Mouse (Mus musculus) myocyte (in vitro differentiated cells): ENCODE measurements at regions not wholly inside any gene's neighbourhood (a gene's known extent, or its start where the extent isn't known, plus 50 kb on each side); places are given as distances from the start of the nearest gene placed in this dataset.

ENCODE experiments used
- CEBPB ChIP-seq: IDR thresholded peaks from 2 replicates; pipeline ENCODE4 v1.6.1; 2011; ENCODE audit warnings: mild to moderate bottlenecking, moderate library complexity; ENCODE audit not compliant: poor library complexity, insufficient read depth, severe bottlenecking
- E2F4 ChIP-seq: IDR thresholded peaks from one replicate; pipeline ENCODE4 v1.6.1; 2011; ENCODE audit warnings: mild to moderate bottlenecking, control low read depth, moderate library complexity; ENCODE audit not compliant: insufficient read depth
- MAX ChIP-seq: IDR thresholded peaks from one replicate; pipeline ENCODE4 v1.6.1; 2011; ENCODE audit warnings: low read depth, mild to moderate bottlenecking, control low read depth
- POLR2A ChIP-seq: IDR thresholded peaks from one replicate; pipeline ENCODE4 v1.6.1; 2011; ENCODE audit warnings: low read depth, mild to moderate bottlenecking, control low read depth, moderate library complexity; ENCODE audit not compliant: insufficient read length
- POLR2AphosphoS2 ChIP-seq: IDR thresholded peaks from one replicate; pipeline ENCODE4 v1.6.1; 2011; ENCODE audit warnings: low read depth, control low read depth; ENCODE audit not compliant: insufficient read length
- REST ChIP-seq: IDR thresholded peaks from one replicate; pipeline ENCODE4 v1.6.1; 2011; ENCODE audit warnings: mild to moderate bottlenecking, control low read depth, moderate library complexity; ENCODE audit not compliant: insufficient read depth, insufficient read length
- SRF ChIP-seq: IDR thresholded peaks from one replicate; pipeline ENCODE4 v1.6.1; 2011; ENCODE audit warnings: low read depth; ENCODE audit not compliant: control insufficient read depth, insufficient read length
- TCF12 ChIP-seq: IDR thresholded peaks from one replicate; pipeline ENCODE4 v1.6.1; 2011; ENCODE audit warnings: mild to moderate bottlenecking, control low read depth; ENCODE audit not compliant: poor library complexity, insufficient read depth, severe bottlenecking

- TF ChIP-seq SRF (no peak), TCF12 (no peak), POLR2AphosphoS2 (no peak), E2F4 (no peak), CEBPB (no peak), POLR2A (no peak), MAX (no peak), REST (no peak)
Observed at GRCm38 (mm10) chr10:105626842-105627241, 52.6 kb upstream of the Tmtc2 start.
